Mouse (Mus musculus): ENCODE results near the gene Pfkm. TPM values are rescaled to one million over a fixed set of nuclear protein-coding genes. Genes with fewer than 3 reads are reported as not detected.

Pfkm gene
- total RNA-seq, 2 experiments from 2014 or later: 867 to 1,020 TPM

- DNase-seq: no peak
These were observed 78.5 kb downstream of the Pfkm start for GRCm38 (mm10) chr15:98170917-98171316.

GRCm38 (mm10) chr15:98172113-98172512, 79.7 kb downstream of the Pfkm start:
- DNase-seq: no peak

GRCm38 (mm10) chr15:98173821-98174220, 81.4 kb downstream of the Pfkm start:
- DNase-seq: peak; percentile 18 to 60

GRCm38 (mm10) chr15:98177320-98177719, 84.9 kb downstream of the Pfkm start:
- no peak for DNase-seq

- no peak for DNase-seq
These were observed 88.3 kb downstream of the Pfkm start for GRCm38 (mm10) chr15:98180567-98181131.

GRCm38 (mm10) chr15:98181132-98181711, 88.8 kb downstream of the Pfkm start:
- DNase-seq: peak; percentile 95 to 97

Other genes starting within 250 kb of the Pfkm start
- gene Hdac7, start 248.1 kb upstream of the Pfkm start, total RNA-seq (2021): 10 to 100 TPM; 19.3 to 26.3 TPM
- gene Vdr, start 182.0 kb upstream of the Pfkm start, total RNA-seq (2021): 1 to 10 TPM; 2.4 to 3.4 TPM
- 10 to 100 TPM; 16.0 to 16.5 TPM for gene Tmem106c, start 128.4 kb upstream of the Pfkm start, total RNA-seq (2021)
- gene Col2a1, start 87.9 kb upstream of the Pfkm start, total RNA-seq (2021): under 1 TPM in 1 of 2 experiments, not detected in 1; 0.36 TPM
- gene Senp1, start 1.2 kb downstream of the Pfkm start, total RNA-seq (2021): 1 to 10 TPM; 8.5 to 9.5 TPM
- 100 to 1,000 TPM; 107 to 122 TPM for gene Asb8, start 73.0 kb downstream of the Pfkm start, total RNA-seq (2021)
- under 1 TPM; 0.39 to 0.50 TPM for gene Ccdc184, start 74.6 kb downstream of the Pfkm start, total RNA-seq (2021)
- not detected for gene Olfr288, start 103.0 kb downstream of the Pfkm start, total RNA-seq (2021)
- not detected for gene Gm44579, start 128.4 kb downstream of the Pfkm start, total RNA-seq (2021)
- gene Olfr287, start 128.5 kb downstream of the Pfkm start, total RNA-seq (2021): not detected
- gene Olfr286, start 141.9 kb downstream of the Pfkm start, total RNA-seq (2021): not detected
- not detected for gene H1fnt, start 164.7 kb downstream of the Pfkm start, total RNA-seq (2021)
- gene Zfp641, start 203.6 kb downstream of the Pfkm start, total RNA-seq (2021): 1 to 10 TPM; 5.7 to 5.8 TPM
- gene Olfr285, start 224.8 kb downstream of the Pfkm start, total RNA-seq (2021): not detected
- gene Olfr284, start 248.4 kb downstream of the Pfkm start, total RNA-seq (2021): not detected